Mouse (Mus musculus): Measurements from ENCODE around the gene Klra4.

- TF ChIP-seq POLR2A (IDR thresholded peaks at IDR 0.05; ENCODE audit: borderline replicate concordance, control insufficient read depth, low read depth, low read length) (no peak), CTCF (IDR thresholded peaks at IDR 0.05; ENCODE audit: control insufficient read depth, insufficient read depth, low read length) (no peak)
These were observed 25.4 kb upstream of the Klra4 start for GRCm38 (mm10) chr6:130092336-130092948.
